Mouse (Mus musculus) ovary, postnatal 36 days (tissue): ENCODE results near the gene Timm29.

Experiments used
- DNase-seq: peaks from one replicate; pipeline ENCODE4 v3.0.0; 2022; ENCODE audit warnings: low spot score, mixed read lengths

Gene Timm29

GRCm38 (mm10) chr9:21592703-21593121 is at the start of gene Timm29, which contains the start of gene Yipf2:
TSS of gene Timm29 (plus strand) at chr9:21592722.
TSS of gene Yipf2 (minus strand) at chr9:21592828.
- DNase-seq = peak; percentile 82

GRCm38 (mm10) chr9:21545351-21545915 is 47.1 kb upstream of the Timm29 start:
- DNase-seq = no peak

GRCm38 (mm10) chr9:21545916-21546788 is 46.4 kb upstream of the Timm29 start:
- peak; percentile 100 for DNase-seq

- DNase-seq = no peak
Observed at GRCm38 (mm10) chr9:21546789-21547074, 45.8 kb upstream of the Timm29 start, which contains the start of gene Carm1. TSS of gene Carm1 (plus strand) at chr9:21546894.

GRCm38 (mm10) chr9:21547075-21547941 is 45.2 kb upstream of the Timm29 start:
- no peak for DNase-seq

- no peak for DNase-seq
Observed at GRCm38 (mm10) chr9:21551049-21551448, 41.5 kb upstream of the Timm29 start.

GRCm38 (mm10) chr9:21553607-21554273 is 38.8 kb upstream of the Timm29 start:
- no peak for DNase-seq

- no peak for DNase-seq
Observed at GRCm38 (mm10) chr9:21555198-21555742, 37.3 kb upstream of the Timm29 start.

- no peak for DNase-seq
Observed at GRCm38 (mm10) chr9:21556996-21557395, 35.5 kb upstream of the Timm29 start.

GRCm38 (mm10) chr9:21557556-21557955 is 35.0 kb upstream of the Timm29 start:
- no peak for DNase-seq

- DNase-seq = no peak
Observed at GRCm38 (mm10) chr9:21558366-21558765, 34.2 kb upstream of the Timm29 start.

GRCm38 (mm10) chr9:21559151-21559550 is 33.4 kb upstream of the Timm29 start:
- DNase-seq = no peak

- DNase-seq = no peak
Observed at GRCm38 (mm10) chr9:21564420-21564819, 28.1 kb upstream of the Timm29 start.

GRCm38 (mm10) chr9:21565004-21565586 is 27.4 kb upstream of the Timm29 start:
- no peak for DNase-seq

- no peak for DNase-seq
Observed at GRCm38 (mm10) chr9:21566538-21566937, 26.0 kb upstream of the Timm29 start.

GRCm38 (mm10) chr9:21567051-21567450 is 25.5 kb upstream of the Timm29 start:
- DNase-seq = no peak

GRCm38 (mm10) chr9:21568657-21569255 is 23.8 kb upstream of the Timm29 start:
- no peak for DNase-seq

GRCm38 (mm10) chr9:21574012-21574801 is 18.3 kb upstream of the Timm29 start:
- DNase-seq = no peak

- DNase-seq = no peak
Observed at GRCm38 (mm10) chr9:21575253-21575652, 17.3 kb upstream of the Timm29 start.

- DNase-seq = no peak
Observed at GRCm38 (mm10) chr9:21576286-21576685, 16.2 kb upstream of the Timm29 start.
